Mouse (Mus musculus) limb, embryonic 12.5 days (tissue): ENCODE measurements around the gene Gpr171. TPM values are rescaled to one million over a fixed set of nuclear protein-coding genes. Genes with fewer than 3 reads are reported as not detected.
"Not testable (repeated sequence)": the region's sequence is repeated elsewhere in the genome, so short reads cannot be mapped to it uniquely, and the experiment has no call there.

ENCODE experiments used
- ATAC-seq: fragments of 200-750 bp; cut with Nextera tagmentation; 2 replicates; pipeline ENCODE4 v1.8.0; 2017; ENCODE audit warnings: low read depth, moderate TSS enrichment; ENCODE audit not compliant: insufficient number of reproducible peaks, insufficient read depth, low FRiP score, low TSS enrichment
- H3K27ac ChIP-seq: fragments of 300-500 bp; sonication (generic); 2 replicates; pipeline ENCODE4 v1.5.1; 2016; ENCODE audit warnings: mild to moderate bottlenecking, moderate library complexity
- H3K27me3 ChIP-seq: fragments of 300-500 bp; sonication (generic); 2 replicates; pipeline ENCODE4 v1.6.1; 2016; ENCODE audit warnings: mild to moderate bottlenecking, moderate library complexity
- H3K36me3 ChIP-seq: fragments of 300-500 bp; sonication (generic); 2 replicates; pipeline ENCODE4 v1.6.1; 2016; ENCODE audit warnings: mild to moderate bottlenecking, moderate library complexity
- H3K4me1 ChIP-seq: fragments of 300-500 bp; sonication (generic); replicated peaks from 2 replicates; pipeline ENCODE4 v1.6.1; 2016
- H3K4me2 ChIP-seq: fragments of 300-500 bp; sonication (generic); 2 replicates; pipeline ENCODE4 v1.6.1; 2016; ENCODE audit warnings: mild to moderate bottlenecking, moderate library complexity
- H3K4me3 ChIP-seq: fragments of 300-500 bp; sonication (generic); replicated peaks from 2 replicates; pipeline ENCODE4 v1.5.1; 2016; ENCODE audit warnings: mild to moderate bottlenecking
- H3K9ac ChIP-seq: fragments of 300-500 bp; sonication (generic); replicated peaks from 2 replicates; pipeline ENCODE4 v1.6.1; 2016; ENCODE audit warnings: mild to moderate bottlenecking, moderate library complexity
- H3K9me3 ChIP-seq: fragments of 300-500 bp; sonication (generic); 2 replicates; pipeline ENCODE4 v1.6.1; 2016; ENCODE audit warnings: mild to moderate bottlenecking, moderate library complexity
- WGBS: fragments of 180-500 bp; shearing (Covaris S2); methylation state at CpG from one replicate; pipeline ENCODE4 v1.1.7; 2016; 5-methylcytosine and 5-hydroxymethylcytosine counted together
- polyA plus RNA-seq: library from polyadenylated mRNA; unstranded; fragments of >200 nt; fragmentation: Nextera tagmentation; extraction: Ambion mirVana; gene quantifications from 2 replicates; pipeline ENCODE4 v1.2.1, GENCODE M21; 2016

Gpr171 gene
- polyA plus RNA-seq, 1 experiment from 2014 or later: 1.1 TPM

DNA sequence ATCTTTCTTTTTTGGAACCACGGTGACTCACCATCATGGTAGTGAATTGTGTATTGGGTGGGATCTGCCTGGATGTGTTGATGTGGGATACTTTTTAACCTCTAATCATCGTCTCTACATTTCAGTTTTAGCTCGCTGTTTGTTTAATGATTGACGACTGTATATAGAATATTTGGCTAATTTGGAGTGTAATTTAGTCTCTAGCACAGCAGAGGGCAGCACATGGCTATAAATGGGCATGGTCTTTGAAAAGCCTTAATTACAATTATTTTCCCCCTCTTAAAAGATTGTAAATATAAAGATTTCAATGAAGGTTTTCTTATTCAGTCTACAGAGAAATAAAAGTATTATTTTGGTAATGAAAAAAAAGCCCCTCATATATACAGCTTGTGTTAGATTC is 24.3 kb downstream of the Gpr171 start:
- 64% methylated on average over 4 of the region's 4 CpGs for WGBS
- H3K9ac ChIP-seq: no peak overlapping the region
- no peak for ATAC-seq

GRCm38 (mm10) chr3:59069071-59069470 is 32.5 kb downstream of the Gpr171 start:
- 97% methylated on average over 1 of the region's 1 CpGs for WGBS

More for the DNA sequence above, 24.3 kb downstream of the Gpr171 start:
- Histone ChIP-seq H3K4me3 (no peak overlapping the region), H3K4me2 (no peak overlapping the region), H3K27ac (no peak overlapping the region), H3K9me3 (no peaks in the 10 kb centered on the region), H3K27me3 (no peaks in the 10 kb centered on the region), H3K36me3 (no peaks in the 10 kb centered on the region), H3K4me1 (peaks cover 15% of the 10 kb centered on the region)

GRCm38 (mm10) chr3:59066558-59067294 is 34.9 kb downstream of the Gpr171 start:
- H3K4me3 ChIP-seq: no peak overlapping the region
- 0 out of 2 replicates have a peak, but pooled peaks cover 18% of the 10 kb centered on the region for H3K4me1 ChIP-seq
- H3K27me3 ChIP-seq: no peaks in the 10 kb centered on the region
- no peak overlapping the region for H3K4me2 ChIP-seq
- no peak overlapping the region for H3K9ac ChIP-seq
- 64% methylated on average over 8 of the region's 8 CpGs for WGBS
- H3K9me3 ChIP-seq: no peaks in the 10 kb centered on the region
- ATAC-seq: peak; percentile 56; the same call in 1 of the 2 replicates
- H3K36me3 ChIP-seq: no peaks in the 10 kb centered on the region
- no peak overlapping the region for H3K27ac ChIP-seq

More at GRCm38 (mm10) chr3:59069071-59069470, 32.5 kb downstream of the Gpr171 start:
- not testable (repeated sequence) for H3K4me2 ChIP-seq, H3K4me3 ChIP-seq, ATAC-seq, H3K9ac ChIP-seq, H3K9me3 ChIP-seq, H3K36me3 ChIP-seq, H3K27ac ChIP-seq, H3K27me3 ChIP-seq
- H3K4me1 ChIP-seq: 0 out of 2 replicates have a peak, but pooled peaks cover 14% of the 10 kb centered on the region

DNA sequence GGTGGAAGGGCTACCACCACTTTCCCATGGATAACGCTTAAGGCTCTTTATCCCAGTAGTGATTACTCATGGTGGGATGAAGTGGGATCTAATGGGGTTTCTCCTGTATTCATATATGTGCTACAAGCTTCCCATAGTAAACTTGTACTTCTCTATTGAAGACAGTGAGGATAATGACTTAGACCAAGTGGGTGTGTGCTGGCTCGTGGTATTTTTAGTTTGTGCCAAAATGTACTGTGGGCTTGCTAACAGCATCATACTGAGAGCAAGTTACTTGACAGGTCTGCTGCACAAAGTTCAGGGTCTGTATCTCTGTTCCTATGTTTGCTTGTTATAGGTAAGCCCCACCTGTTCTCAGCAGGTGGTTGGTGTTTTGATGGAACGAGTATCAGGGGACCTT is 35.7 kb downstream of the Gpr171 start:
- Histone ChIP-seq H3K27me3 (no peaks in the 10 kb centered on the region), H3K4me3 (no peak overlapping the region), H3K4me2 (no peak overlapping the region), H3K36me3 (no peaks in the 10 kb centered on the region), H3K9ac (no peak overlapping the region), H3K27ac (no peak overlapping the region), H3K9me3 (no peaks in the 10 kb centered on the region), H3K4me1 (0 out of 2 replicates have a peak, but pooled peaks cover 18% of the 10 kb centered on the region)
- no peak for ATAC-seq
- WGBS: 84% methylated on average over 3 of the region's 3 CpGs

- H3K4me2 ChIP-seq: no peak overlapping the region
- peaks cover 24% of the 10 kb centered on the region for H3K4me1 ChIP-seq
- no peaks in the 10 kb centered on the region for H3K27me3 ChIP-seq
- no peak overlapping the region for H3K9ac ChIP-seq
- H3K4me3 ChIP-seq: no peak overlapping the region
- WGBS: 91% methylated on average over 4 of the region's 4 CpGs
- H3K36me3 ChIP-seq: no peaks in the 10 kb centered on the region
- no peak overlapping the region for H3K27ac ChIP-seq
- no peaks in the 10 kb centered on the region for H3K9me3 ChIP-seq
- ATAC-seq: no peak
Observed at GRCm38 (mm10) chr3:59063431-59063830, 38.2 kb downstream of the Gpr171 start.

- no peaks in the 10 kb centered on the region for H3K36me3 ChIP-seq
- WGBS: 39% methylated on average over 5 of the region's 5 CpGs
- ATAC-seq: no peak
- H3K27me3 ChIP-seq: no peaks in the 10 kb centered on the region
- no peak overlapping the region for H3K4me2 ChIP-seq
- no peak overlapping the region for H3K27ac ChIP-seq
- no peaks in the 10 kb centered on the region for H3K9me3 ChIP-seq
- H3K9ac ChIP-seq: no peak overlapping the region
- no peak overlapping the region for H3K4me3 ChIP-seq
- H3K4me1 ChIP-seq: peaks cover 22% of the 10 kb centered on the region
Observed at GRCm38 (mm10) chr3:59062141-59062540, 39.5 kb downstream of the Gpr171 start.

GRCm38 (mm10) chr3:59060131-59060530 is 41.5 kb downstream of the Gpr171 start:
- Histone ChIP-seq H3K4me3 (no peak overlapping the region), H3K9me3 (no peaks in the 10 kb centered on the region), H3K27ac (no peak overlapping the region), H3K27me3 (no peaks in the 10 kb centered on the region), H3K4me1 (peaks cover 10% of the 10 kb centered on the region), H3K36me3 (no peaks in the 10 kb centered on the region), H3K4me2 (no peak overlapping the region), H3K9ac (no peak overlapping the region)
- no peak for ATAC-seq
- 81% methylated on average over 7 of the region's 7 CpGs for WGBS

DNA sequence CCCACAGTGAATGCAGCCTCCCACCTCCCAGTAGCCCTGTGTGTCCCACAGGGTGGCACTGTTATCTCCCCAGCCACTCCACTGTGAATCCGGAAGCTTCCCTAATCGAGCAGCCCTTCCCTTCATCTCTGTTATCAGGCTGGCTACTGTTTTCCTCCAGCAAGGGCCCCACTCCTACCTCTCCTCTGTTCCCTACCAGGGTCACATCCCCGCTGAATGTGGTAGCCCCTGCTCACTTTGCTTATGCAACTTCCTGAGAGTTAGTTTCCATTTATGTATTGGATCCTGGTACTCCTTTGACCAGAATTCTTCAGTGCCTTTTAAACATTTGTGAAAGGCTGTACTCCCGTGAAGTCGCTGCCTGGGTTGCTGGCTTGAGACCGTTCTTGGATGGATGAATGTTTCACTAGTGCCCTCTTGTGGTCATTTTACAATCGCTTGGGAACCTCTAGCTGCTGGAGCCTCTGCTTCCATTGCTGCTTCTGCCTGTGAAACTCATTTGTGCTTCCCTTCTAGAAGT is 42.5 kb downstream of the Gpr171 start:
- Histone ChIP-seq H3K27ac (no peak overlapping the region), H3K9ac (no peak overlapping the region), H3K4me2 (peak overlapping the region; percentile 30; the same call in 1 of the 2 replicates), H3K9me3 (no peaks in the 10 kb centered on the region), H3K36me3 (no peaks in the 10 kb centered on the region), H3K4me3 (no peak overlapping the region), H3K4me1 (peaks cover 10% of the 10 kb centered on the region), H3K27me3 (no peaks in the 10 kb centered on the region)
- 4% methylated on average over 7 of the region's 7 CpGs for WGBS
- ATAC-seq: peak; percentile 80

DNA sequence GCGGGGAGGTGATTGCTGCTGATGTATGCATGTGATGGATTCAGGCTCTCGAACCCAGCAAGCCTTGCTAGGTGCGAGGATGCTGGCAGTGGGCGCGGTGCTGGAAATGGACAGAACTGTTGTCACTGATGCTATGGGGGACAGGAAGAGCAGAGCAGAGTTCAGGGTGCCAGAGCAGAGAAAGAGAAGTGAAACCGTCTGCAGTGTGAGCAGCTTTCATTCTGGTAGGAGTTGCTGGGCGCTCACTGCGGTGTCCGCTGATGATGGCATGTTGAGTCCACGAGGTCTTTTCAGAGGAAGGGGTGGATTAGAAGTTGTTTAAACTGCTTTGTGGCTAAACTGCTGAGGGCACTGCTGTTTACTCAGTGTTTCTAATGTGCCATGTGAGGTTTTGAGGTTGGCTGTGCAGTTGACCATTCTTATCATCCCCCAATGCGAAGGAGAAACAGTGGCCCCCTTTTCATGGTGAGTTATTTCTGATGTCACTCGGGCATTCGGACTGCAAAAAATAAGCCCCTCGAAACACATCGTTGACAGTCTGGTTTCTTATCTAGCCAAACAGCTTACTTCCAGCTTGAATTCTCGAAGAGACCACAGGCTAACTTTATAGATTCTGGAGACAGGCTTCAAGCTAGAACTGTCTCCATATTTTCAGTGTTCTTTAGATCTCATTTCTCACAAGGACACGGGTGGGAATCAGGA is 46.6 kb downstream of the Gpr171 start:
- Histone ChIP-seq H3K9ac (no peak overlapping the region), H3K36me3 (no peaks in the 10 kb centered on the region), H3K4me2 (no peak overlapping the region), H3K4me1 (peaks cover 6% of the 10 kb centered on the region), H3K27me3 (no peaks in the 10 kb centered on the region), H3K27ac (no peak overlapping the region), H3K9me3 (no peaks in the 10 kb centered on the region), H3K4me3 (no peak overlapping the region)
- ATAC-seq: no peak
- WGBS: 87% methylated on average over 17 of the region's 17 CpGs
